Mouse (Mus musculus) kidney, postnatal 4 days (tissue): Measurements from ENCODE around the gene Nr3c2.

Experiments
- DNase-seq, 2 experiments: peaks; one replicate each; pipeline ENCODE4 v3.0.0; 2021; ENCODE audit warnings: mixed read lengths in 2 of 2

The Nr3c2 gene

DNA sequence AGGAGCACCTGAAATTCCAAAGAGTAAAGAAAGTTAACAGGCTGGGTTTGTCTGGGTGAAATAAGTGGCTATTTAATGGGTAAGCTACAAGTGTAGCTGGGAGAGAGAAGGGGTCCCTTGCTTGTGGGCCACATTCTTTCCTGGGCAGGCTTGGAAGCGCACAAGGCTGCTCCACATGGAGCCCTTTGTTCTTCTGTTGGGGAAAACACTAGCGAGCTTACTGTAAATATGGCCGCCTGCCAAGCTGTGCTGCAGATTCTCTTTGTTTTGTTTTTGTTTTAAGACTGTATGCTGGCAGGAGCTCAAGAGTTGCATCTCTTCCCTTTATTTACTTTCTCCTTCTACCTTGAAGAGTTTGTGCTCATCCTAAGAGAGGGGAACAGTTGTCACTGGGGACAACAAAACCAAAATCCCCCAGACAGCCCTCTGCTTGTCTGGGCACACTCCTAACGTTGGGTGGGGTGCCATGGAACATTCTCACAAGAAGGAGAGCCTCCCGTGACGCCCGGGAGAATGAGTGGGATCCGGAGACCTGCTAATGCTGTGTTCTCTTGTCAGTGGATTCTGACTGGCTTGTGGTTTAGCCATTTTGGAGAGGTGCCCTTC is 73.8 kb downstream of the Nr3c2 start:
- DNase-seq, result peak; percentile 53 to 62

DNA sequence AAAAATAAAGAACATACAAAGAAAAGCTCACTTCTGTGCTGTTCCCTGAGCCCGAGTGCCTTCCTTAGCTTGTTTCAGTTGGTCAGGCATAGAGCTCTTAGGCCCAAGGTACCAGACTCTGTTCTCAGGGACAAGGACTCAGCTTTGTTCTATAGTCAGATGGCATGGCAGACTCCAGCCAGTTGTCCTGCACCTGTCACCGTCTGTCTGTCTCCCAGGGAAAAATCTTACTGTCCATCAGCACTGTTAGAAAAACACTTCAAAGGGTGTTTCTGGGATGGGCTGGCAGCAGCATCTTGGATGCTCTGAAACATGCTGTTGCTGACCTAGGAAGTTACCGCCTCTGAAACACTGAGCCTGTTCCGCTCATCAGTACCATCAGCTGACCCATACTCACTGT is 78.7 kb downstream of the Nr3c2 start:
- DNase-seq, result no peak

DNA sequence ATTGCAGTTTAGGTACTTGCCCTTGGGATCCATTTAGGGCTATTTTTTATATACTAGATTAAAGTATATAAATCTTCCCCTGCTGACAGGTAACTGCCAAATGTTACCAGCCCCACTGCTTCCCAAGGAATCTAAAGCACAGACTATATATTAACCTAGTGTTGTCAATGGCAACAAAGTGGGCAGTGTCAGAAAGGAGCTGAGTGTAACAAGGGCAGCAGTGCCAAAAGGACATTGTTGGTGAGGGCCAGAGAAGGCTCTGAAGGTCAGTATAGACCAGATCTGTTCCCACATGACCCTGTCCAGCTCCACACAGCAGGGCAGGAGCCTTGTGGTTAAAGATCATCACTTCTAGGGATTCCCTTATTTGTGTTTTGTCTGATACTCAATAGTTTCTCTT is 84.8 kb downstream of the Nr3c2 start:
- peak in 1 of 2 experiments; percentile 2 for DNase-seq

DNA sequence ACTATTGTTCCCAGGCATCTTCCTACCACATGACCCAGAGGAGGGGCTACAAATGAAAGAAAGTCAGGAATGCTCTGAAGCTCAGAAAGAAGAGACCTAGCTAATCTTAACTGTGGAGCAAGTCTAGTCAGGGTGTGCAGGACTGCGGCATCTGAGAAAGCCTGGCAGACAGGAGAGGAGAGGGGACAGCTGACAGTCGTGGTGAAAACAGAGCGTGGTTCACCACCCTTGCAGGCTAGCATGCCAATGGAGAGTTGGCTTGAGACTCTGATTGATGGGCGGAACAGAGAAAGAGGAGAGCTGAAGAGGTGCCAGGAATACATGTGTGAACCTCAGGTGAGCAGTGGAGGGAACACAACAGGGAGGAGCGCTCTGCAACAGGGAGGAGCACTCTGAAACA is 85.6 kb downstream of the Nr3c2 start:
- DNase-seq, result no peak

DNA sequence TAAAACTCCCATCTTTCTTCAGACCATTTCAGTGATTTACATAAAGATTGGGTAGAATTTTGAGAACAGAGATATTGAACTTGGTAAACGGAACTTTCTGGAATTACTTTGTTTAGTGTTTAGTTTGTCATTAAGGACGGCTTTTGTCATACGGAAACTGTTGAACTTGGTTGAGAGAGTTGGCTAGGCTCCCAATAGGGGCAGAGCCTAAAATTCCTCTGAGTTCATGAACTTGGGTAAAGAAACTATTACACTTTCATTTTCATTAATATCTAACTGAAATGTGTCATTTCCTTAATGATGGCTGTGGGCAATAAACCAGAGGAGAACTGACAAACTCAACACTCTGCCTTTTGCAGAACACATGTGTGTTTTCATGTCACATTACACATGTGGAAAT is 88.6 kb downstream of the Nr3c2 start:
- DNase-seq, result peak in 1 of 2 experiments; percentile 13

DNA sequence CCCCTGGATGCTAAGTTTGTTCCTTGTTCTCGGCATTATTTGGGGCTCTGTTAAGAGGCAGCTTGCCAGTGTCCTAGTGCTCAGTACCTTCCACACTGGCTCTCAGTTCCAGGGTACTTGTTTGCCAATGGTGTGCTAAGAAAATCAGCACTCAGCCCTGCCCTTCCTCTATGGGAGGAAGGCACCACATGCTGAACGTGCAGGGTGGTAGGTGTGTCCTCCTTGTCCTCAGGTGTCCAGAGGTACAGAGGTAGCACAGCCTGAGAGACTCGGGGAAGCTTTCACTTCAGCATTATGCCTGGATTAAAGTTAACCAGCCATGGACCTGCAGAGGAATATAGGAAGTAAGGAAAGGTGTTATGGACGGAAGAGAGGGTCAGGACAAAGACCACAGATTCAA is 99.0 kb downstream of the Nr3c2 start:
- DNase-seq, result no peak

DNA sequence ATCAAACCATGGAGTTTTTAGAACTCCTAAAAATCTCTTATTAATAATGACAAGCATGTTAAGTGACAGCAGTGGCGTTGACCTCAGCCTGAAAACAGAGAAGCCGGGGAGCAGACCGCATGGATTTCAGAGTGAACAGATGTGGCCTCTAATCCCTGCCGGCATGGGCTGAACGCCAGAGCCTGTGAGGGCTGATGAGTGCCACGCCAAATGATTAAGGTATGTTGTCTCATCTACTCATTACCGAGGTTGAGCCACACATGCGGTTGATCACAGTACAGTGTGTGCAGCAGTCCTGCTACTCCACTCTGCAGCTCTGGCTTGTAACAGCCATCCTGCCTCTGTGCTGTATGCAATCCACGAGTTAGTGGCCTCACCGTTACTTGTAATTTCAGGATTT is 110.2 kb downstream of the Nr3c2 start:
- no peak for DNase-seq

DNA sequence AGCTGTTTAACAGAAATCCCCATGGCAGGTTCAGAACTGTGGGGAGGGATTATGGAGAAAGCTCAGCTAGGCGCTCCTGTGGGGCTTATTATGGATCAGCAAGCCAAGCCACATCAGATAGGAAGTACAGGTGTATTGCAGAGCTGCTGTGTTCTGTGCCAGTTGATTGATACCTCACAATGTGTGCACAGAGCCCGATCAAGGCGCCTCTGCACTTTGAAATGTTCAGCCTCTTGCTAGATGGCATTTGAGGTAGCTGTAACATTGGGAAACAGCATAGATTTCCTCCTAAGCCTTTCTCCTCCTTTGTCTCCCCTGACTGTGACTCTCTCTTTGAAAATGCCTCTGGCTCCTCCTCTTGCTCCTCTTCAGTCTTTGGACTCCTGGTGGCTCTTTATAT is 112.7 kb downstream of the Nr3c2 start:
- DNase-seq, result no peak

DNA sequence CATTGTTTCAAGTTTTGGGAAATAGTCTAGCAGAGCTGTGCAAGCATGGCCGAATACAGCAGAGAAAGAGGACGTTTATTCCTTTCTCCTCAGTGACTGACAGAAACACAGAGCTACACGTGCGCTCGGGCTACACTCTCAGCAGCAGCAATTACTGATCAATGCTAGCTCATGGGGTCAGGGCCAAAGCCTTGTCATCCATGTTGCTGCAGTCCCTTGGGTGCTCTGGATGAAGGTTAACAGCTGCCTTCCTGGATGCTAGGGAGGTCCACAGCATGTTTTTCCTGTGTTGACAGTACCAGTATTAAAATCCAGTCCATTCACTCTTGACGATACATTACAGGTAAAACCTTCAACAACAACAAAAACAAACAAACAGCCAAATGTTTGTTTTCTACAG is 113.4 kb downstream of the Nr3c2 start:
- DNase-seq, result no peak

DNA sequence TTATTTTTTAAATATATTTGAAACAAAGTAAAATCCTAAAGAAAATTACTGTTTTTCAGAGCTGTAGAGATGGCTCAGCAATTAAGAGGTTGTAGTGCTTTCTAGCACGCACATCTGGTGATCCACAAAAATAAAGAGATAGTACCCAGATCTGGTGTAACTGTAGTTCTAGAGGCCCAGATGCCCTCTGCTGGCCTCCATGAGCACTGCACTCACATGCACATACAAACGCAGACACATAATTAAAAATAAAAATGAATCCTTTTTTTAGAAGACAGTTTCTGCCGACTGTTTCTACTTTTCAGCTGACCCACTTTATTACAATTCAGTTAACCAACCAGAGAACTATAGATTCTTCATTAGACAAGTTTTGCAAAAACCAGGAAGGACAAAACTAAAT is 117.5 kb downstream of the Nr3c2 start:
- peak in 1 of 2 experiments; percentile 22 for DNase-seq

DNA sequence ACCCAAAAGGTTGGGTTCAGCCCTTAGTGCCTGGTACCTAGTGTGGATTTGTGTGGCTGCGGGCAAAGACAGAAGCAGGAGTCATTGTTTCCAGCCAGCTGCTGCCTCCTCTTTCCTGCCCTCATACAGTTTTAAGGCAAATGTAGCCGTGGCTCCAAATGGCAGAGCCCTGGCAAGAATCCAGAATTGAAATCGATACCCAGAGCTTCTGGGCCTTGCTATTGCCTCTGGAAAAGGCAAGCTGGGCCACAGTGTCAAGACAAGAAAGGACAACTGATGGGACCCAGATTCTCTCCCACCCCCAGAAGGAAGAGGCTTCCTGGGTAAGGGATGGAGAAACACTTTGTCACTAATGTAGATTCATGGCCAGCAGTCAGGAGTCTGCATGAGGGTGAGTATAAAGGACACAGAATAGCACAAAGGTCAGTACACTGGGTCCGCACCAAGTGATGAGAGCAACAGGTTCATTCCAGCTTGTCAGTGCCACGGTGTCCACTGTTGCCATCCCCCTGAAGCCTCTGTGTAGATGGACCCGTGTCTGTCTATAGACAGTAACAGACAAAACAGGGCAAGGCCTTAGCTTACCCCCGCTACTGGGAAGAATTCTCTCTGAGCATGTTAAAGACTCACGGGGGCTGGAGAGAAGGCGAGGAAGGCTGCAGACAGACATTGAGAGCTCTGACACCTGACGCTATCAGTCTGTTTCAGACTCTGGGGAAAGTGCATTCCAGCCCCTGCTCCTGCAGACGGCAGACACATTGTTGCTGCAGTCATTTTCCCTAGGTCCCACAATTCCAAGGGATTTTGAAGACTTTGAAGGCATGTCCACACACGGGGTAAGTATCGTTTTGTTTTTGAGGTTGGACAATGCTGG is 124.8 kb downstream of the Nr3c2 start:
- DNase-seq, result no peak

DNA sequence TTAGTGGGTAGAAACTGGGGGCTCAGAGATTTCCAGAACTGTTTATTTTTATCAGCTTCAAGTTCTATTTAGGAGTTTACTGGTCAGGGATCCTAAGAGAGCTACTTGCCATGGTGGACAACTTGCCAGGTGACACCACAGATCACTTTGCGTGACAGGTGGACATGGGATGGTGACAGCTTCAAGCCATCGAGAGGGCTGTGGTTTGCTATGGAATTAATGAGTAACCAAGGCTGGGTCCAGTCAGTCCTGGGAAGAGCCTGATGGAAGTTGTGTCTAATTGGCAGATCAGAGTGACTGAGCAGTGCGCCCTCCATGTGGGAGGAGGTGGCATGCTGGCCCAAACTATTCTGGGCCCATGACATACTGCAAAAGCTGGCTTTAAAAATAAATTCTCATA is 132.0 kb downstream of the Nr3c2 start:
- no peak for DNase-seq

DNA sequence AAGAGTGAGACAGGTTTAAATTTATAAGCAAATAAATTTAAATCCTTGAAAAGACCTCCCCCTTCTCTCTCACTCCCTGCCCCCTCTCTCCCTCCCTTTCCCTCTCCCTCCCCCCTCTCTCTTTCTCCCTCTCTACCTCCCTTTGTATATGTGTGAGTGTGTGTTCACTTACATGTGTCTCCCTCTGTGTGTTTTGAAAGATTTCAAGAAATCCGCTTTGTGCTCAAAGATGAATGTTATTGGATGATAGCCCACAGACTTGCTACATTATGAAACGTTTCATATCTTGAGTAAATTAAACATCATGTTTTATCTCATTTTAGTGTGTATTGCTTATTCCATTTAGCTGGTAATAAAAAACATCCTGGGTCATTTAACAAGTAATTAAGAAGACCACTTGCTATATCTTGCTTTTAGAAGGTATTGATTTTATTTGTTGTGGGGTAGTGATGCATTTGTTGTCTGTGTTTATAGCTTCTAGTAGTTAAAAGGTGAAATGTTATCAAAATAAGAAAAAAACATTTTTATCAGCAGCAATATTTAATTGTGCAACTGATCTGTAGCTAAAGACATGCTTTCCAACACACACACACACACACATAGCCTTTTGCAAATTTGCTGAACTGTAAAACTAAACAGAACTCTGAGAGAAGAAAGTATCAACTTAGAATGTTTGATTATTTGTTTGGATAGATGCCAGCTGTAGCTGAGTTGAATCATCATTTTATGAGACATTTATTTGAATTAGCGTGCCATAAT is 134.6 kb downstream of the Nr3c2 start:
- no peak for DNase-seq

DNA sequence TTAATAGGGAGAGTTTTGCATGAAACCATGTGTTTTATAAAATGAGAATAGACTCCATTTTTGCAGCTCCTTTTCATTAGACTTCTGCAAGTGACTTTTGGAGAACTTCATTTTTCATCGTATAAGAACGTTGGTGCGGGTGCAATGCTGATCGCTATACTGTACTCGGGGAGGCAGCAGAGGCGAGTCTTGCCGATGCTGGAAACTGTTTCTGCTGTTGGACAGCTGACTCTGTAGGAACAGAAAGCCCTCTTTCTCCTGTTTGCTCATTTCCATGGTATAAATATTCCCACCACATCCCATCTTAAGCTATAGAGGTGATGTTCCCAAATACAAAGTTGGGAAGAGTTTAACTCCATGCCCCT is 135.2 kb downstream of the Nr3c2 start:
- no peak for DNase-seq

DNA sequence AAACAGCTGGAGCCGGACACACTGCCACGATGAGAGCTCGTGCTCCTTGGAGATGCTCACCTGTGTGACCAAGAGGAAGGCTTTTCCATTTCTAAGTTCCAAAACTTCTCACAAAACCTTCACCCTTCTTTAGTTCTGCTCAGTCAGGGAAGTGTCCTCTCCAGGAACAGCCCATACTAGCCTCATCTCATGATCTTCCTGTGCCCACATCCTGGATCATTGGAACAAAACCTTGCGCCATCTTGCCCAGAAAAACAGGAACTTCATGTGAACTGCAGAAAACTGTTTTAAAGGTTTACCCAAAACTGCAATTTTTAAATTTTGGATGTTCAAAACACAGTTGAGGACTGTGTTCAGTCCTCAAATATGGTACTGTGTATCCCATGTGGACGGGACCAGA is 142.0 kb downstream of the Nr3c2 start:
- DNase-seq, result no peak

DNA sequence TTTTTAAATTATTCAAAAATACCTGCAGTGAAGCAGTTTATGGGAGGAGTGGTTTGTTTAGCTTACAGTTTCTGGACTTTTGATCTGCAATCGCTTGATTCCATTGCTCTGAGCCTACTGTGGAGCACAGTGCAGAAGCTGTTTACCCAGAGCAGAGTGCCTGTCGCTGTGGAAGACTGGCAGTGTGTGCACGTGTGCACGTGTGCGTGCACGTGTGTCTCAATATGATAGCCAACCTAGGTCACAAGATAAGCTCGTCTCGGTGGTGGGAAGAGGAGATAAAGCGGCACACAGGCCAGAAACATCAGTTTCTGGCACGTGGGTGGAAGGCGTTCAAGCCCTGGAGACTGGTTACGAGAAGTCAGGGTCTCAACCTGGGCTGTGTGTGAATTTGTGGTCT is 145.6 kb downstream of the Nr3c2 start:
- no peak for DNase-seq

DNA sequence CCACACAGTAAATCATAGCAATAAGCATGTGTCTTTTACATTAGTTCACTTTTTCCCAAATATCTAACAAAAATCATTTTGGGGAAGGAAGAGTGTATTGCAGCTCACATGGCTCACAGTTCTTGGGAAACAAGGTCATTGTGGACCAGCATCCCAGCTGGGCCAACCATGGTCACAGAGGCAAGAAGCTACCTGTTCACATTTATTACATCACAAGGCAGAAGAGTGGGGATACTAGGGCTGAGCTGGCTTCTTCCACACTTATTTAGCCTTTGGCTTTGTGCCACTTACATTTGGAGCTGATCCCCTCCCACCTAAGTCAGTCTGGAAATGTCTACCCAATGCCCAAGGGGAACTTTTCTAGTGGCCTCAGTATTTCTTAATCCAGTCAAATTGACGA is 146.5 kb downstream of the Nr3c2 start:
- no peak for DNase-seq

DNA sequence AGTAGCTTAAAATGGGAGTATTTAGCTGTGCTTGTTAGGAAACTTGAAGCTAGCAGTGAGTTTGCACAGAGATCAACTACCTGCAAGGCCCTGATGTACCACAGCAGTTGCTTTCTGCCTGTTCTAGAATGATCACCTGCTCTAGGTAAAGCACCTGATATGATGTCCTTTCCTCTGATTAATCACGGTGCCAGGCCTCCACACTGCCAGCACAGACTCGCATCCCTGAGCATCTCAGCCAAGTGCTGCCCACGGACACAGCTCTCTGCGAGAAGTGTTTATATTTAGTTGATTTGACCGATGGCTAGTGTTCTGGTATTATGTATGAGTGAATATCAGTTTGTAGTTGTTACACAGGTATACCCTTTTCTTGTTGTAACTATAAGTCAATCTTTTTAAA is 147.0 kb downstream of the Nr3c2 start:
- no peak for DNase-seq

DNA sequence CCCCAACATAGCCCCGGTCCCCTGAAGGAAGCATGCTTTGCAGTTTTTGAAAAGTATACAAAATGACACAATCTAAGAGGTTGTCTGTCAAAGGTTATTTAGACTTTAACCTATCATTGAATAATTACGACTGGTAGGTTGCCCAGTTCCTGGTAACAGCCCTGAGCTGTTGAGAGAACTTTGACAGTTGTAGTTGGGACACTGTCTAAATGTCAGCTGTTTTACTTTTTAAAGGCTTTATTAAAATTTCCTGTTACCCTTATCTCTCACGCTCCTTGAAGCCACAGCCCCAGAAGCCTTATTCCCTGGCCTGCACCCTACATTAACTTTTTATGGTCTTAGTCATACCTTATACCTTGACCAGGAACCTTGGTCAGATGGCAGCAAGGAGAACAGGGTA is 147.5 kb downstream of the Nr3c2 start:
- DNase-seq, result no peak

DNA sequence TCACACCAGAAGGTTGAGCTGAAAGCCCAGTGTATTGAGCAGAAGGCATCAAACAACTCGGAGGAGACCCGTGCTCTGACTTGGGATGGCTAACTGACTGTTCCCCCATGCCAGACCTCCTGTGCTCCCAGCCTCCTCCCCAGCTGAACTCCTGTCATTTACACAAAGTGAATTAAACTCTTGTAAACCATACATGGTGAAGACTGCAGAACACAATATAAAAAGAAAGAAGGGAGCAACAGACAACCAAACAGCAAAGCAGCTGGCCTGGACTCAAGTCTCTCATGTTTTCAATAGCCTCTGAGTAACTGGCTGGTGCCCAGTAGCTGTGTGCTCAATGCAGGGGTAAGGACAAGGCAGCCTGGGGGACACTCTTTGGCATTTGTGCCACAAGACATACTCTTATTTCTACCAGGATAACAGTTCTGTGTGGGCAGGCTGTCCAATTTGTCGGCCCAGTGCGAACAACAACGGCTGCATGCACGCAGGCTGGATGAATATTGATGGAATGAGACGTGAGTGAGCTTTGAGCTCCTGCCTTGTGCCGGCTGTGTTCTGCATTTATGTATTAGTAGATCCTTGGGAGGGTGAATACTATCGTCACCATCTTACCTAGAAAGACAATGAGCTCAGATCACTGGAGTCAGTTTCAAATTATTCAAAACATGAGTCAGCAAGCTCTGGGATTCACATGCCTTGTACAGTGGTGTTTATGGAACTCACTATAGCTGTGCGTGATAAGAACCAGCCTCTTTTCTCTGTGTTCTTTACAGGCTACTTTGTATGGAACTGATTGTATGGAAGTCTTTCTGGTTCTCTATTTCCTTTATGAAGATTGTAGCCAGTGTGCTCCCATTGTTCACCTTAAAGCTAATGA is 152.4 kb downstream of the Nr3c2 start:
- DNase-seq, result no peak

DNA sequence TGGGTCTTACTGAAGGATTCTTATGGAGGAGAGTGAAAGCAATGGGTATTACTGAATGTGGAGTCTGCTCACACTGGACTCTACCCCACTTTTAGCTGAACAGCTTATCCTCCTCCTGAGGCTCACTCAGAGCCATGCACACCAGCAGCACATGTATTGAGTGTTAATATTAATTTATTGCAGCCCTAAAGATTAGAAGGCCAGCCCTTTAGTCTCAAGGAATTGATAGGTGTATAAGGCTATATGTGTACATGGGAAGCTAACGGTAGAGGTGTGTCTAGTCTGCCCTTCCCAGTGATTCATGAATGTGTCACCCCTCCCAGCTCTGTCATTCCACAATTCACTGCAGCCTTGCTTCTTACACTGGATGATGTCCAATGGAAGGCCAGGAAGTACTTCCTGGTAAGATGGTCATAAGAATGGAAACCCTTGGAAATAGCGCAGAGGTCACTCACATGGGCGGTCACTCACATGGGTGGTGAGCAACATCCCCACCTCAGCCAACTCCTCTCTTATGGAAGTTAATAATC is 156.3 kb downstream of the Nr3c2 start:
- no peak for DNase-seq

DNA sequence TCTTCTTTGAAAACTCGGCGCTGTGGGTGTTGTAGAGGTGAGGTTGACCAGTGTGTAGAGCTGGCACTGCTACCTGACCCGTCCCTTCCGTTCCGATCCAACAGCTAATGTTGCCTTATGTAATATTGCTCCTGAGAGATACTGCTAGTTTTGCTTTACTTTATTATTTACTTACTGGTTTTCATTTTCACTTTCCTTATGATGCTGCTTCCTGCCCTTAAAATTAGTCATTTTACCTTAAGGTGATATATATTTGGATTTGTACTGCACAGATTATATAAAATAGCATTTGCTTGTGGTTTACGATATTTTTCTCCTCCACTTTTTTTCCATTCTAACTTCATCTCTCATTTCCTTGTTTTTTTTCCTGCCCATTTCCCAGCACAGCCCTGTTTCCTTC is 157.6 kb downstream of the Nr3c2 start:
- DNase-seq, result no peak

DNA sequence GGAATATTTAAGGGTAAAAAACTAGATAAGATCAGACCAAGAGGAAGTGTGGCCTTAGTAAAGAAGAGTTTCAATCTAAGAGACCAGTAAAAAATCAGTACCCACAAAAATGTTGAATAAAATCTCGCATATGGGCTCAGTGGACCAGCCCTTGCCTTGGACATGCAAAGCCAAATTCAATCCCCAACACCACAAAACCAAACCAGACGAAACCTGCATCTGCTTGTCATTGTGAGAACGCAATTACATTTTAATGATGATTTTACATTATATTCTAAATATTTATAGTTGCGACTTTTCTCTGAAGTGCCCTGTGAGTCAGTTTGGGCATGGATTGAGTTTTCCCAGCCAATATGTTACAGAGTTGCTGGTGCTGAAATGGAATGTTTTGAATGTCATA is 183.4 kb downstream of the Nr3c2 start:
- no peak for DNase-seq
